Mouse (Mus musculus) testis, adult 2 months (tissue): Measurements from ENCODE around the gene Ssc5d.

Experiments
- CTCF ChIP-seq: fragments of 200-500 bp; IDR thresholded peaks from 2 replicates; pipeline ENCODE4 v1.5.1; 2012; ENCODE audit warnings: low read depth, mild to moderate bottlenecking, inconsistent platforms, low read length, moderate library complexity; ENCODE audit not compliant: control insufficient read depth, insufficient read depth, insufficient replicate concordance
- POLR2A ChIP-seq: fragments of 200-500 bp; IDR thresholded peaks from 2 replicates; pipeline ENCODE4 v1.6.1; 2012; ENCODE audit warnings: low read depth, mild to moderate bottlenecking, inconsistent platforms, low read length, moderate library complexity; ENCODE audit not compliant: control insufficient read depth

- TF ChIP-seq CTCF (no peak), POLR2A (peak; percentile 97)
These were observed 48.8 kb upstream of the Ssc5d start, which contains the start of gene Isoc2a for GRCm38 (mm10) chr7:4876753-4877221.
